Mouse (Mus musculus) kidney, adult 2 months (tissue): ENCODE results near the gene Ptgs2.

Source experiments
- CTCF ChIP-seq: fragments of 200-500 bp; conservative IDR thresholded peaks from 2 replicates; pipeline ENCODE4 v1.5.1; 2011; ENCODE audit warnings: low read depth, mild to moderate bottlenecking, control low read depth, low read length, moderate library complexity, mixed read lengths; ENCODE audit not compliant: insufficient read depth, insufficient read length
- POLR2A ChIP-seq: fragments of 200-500 bp; IDR thresholded peaks from one replicate; pipeline ENCODE4 v1.6.1; 2011; ENCODE audit warnings: low read depth, low read length, control low read depth

DNA sequence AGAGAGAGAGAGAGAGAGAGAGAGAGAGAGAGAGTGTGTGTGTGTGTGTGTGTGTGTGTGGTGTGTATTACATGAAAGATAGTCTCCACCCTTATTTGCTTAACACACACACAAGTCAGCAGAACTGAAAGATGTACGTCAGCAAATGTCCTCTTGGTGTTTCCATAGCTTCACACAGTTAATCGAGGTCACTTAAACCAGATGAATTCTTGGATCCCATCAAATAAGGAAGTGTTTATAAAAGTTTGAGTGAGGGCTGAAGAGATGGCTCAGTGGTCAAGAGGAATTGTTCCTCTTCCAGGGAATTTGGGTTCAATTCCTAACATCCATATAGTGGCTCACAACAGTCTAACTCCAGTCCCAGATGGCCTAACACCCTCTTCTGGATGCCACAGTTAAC is 25.7 kb downstream of the Ptgs2 start:
- TF ChIP-seq CTCF (no peak), POLR2A (no peak)
